Mouse (Mus musculus) lung, adult 2 months (tissue): ENCODE results near the gene Fam131a.

Experiments
- CTCF ChIP-seq: fragments of 200-500 bp; IDR thresholded peaks from 2 replicates; pipeline ENCODE4 v1.5.1; 2011; ENCODE audit warnings: mild to moderate bottlenecking, low read length, control low read depth; ENCODE audit not compliant: insufficient read depth
- POLR2A ChIP-seq: fragments of 200-500 bp; IDR thresholded peaks from 2 replicates; pipeline ENCODE4 v1.6.1; 2011; ENCODE audit warnings: low read depth, mild to moderate bottlenecking, control low read depth, low read length, borderline replicate concordance; ENCODE audit errors: extremely low read depth

DNA sequence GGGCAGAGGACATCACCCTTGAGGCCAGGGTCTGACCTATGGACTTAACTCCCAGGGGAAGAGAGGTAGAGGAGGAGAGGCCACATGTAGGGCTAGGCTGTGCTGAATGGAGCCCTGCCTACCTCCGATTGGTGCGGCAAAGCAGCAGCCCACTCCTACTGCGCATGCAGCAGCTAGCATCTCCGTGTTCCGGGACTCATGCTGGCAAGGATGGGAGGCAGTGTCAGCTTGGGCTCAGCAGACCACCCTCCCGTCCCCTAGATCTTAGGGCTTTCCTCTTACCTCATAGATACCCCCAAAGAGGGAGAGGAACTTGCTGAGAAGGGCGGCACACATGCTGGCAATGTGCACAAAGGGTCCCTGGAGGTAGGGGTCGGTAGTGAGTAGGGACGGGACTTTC is 19.1 kb downstream of the Fam131a start:
- no peak for TF ChIP-seq POLR2A
- no peak for TF ChIP-seq CTCF
